In genomic region chr2:84525806-84526205, GRCm38 (mm10) we compare ENCODE assay signal across 15 mouse cellular contexts.
"Had no signal": no experiment of that assay in that cellular context is flagged by ENCODE, and none has a peak within 500 bp of the region (broad histone marks: within the 10 kb centered on the region; RNA-seq: fewer than 3 reads in every experiment).

No protein-coding gene starts in this region.

- H3K4me2 ChIP-seq: liver, embryonic 15.5 days; midbrain, embryonic 11.5 days; midbrain, embryonic 13.5 days; midbrain, embryonic 15.5 days; neural tube, embryonic 12.5 days; stomach, embryonic 15.5 days had no signal

- H3K27me3 ChIP-seq: liver, embryonic 15.5 days; megakaryocyte, embryonic 14.5 days; midbrain, embryonic 13.5 days; midbrain, embryonic 15.5 days; neural tube, embryonic 12.5 days; stomach, embryonic 15.5 days had no signal

- H3K4me1 ChIP-seq: liver, embryonic 15.5 days; midbrain, embryonic 13.5 days; midbrain, embryonic 15.5 days; neural tube, embryonic 12.5 days; stomach, embryonic 15.5 days had no signal

- H3K27ac ChIP-seq: liver, embryonic 15.5 days; macrophage; midbrain, embryonic 13.5 days; midbrain, embryonic 15.5 days; neural tube, embryonic 12.5 days; stomach, postnatal 0 days had no signal

- H3K36me3 ChIP-seq: liver, embryonic 15.5 days; midbrain, embryonic 13.5 days; midbrain, embryonic 15.5 days; neural tube, embryonic 12.5 days; stomach, embryonic 15.5 days had no signal

- H3K9me3 ChIP-seq: liver, embryonic 15.5 days; megakaryocyte, embryonic 14.5 days; midbrain, embryonic 13.5 days; midbrain, embryonic 15.5 days; neural tube, embryonic 12.5 days; stomach, embryonic 15.5 days had no signal

- DNase-seq: liver, postnatal 0 days; lung, adult 2 months; right cerebral cortex, postnatal 14 days; thymus, adult 2 months; thymus, postnatal 25 days; thymus, postnatal 4 days had no signal

- H3K4me3 ChIP-seq: liver, embryonic 15.5 days; megakaryocyte, embryonic 14.5 days; midbrain, embryonic 13.5 days; midbrain, embryonic 15.5 days; neural tube, embryonic 12.5 days; stomach, embryonic 15.5 days had no signal

- ATAC-seq: liver, postnatal 0 days; midbrain, embryonic 13.5 days; midbrain, embryonic 15.5 days had no signal

- H3K9ac ChIP-seq: liver, embryonic 15.5 days; liver, postnatal 0 days; midbrain, embryonic 13.5 days; midbrain, embryonic 15.5 days; neural tube, embryonic 12.5 days; stomach, embryonic 15.5 days had no signal
